Mouse (Mus musculus) embryonic facial prominence, embryonic 14.5 days (tissue): Measurements from ENCODE around the gene Gm266. TPM values are rescaled to one million over a fixed set of nuclear protein-coding genes. Genes with fewer than 3 reads are reported as not detected.
"Not testable (repeated sequence)": the region's sequence is repeated elsewhere in the genome, so short reads cannot be mapped to it uniquely, and the experiment has no call there.

ENCODE experiments used
- ATAC-seq: fragments of 200-750 bp; cut with Nextera tagmentation; 2 replicates; pipeline ENCODE4 v1.8.0; 2017; ENCODE audit warnings: low read depth, moderate number of reproducible peaks, moderate TSS enrichment
- DNase-seq: peaks from one replicate; pipeline ENCODE4 v3.0.0-alpha.2; 2015; ENCODE audit warnings: low spot score
- H3K27ac ChIP-seq: fragments of 300-500 bp; sonication (generic); replicated peaks from 2 replicates; pipeline ENCODE4 v1.5.1; 2014; ENCODE audit warnings: low read depth, mild to moderate bottlenecking, low read length, moderate library complexity
- H3K27me3 ChIP-seq: fragments of 300-500 bp; sonication (generic); replicated peaks from 2 replicates; pipeline ENCODE4 v1.6.1; 2014; ENCODE audit warnings: low read length; ENCODE audit not compliant: control insufficient read depth, insufficient read depth
- H3K36me3 ChIP-seq: fragments of 300-500 bp; sonication (generic); 2 replicates; pipeline ENCODE4 v1.6.1; 2014; ENCODE audit warnings: low read length, mixed read lengths; ENCODE audit not compliant: control insufficient read depth, insufficient read depth
- H3K4me1 ChIP-seq: fragments of 300-500 bp; sonication (generic); 2 replicates; pipeline ENCODE4 v1.6.1; 2014; ENCODE audit warnings: antibody characterized with exemption, low read length; ENCODE audit not compliant: control insufficient read depth, insufficient read depth
- H3K4me2 ChIP-seq: fragments of 300-500 bp; sonication (generic); 2 replicates; pipeline ENCODE4 v1.6.1; 2014; ENCODE audit warnings: low read depth, mild to moderate bottlenecking, low read length, moderate library complexity, mixed read lengths
- H3K4me3 ChIP-seq: fragments of 300-500 bp; sonication (generic); 2 replicates; pipeline ENCODE4 v1.5.1; 2014; ENCODE audit warnings: low read depth, mild to moderate bottlenecking, low read length
- H3K9ac ChIP-seq: fragments of 300-500 bp; sonication (generic); 2 replicates; pipeline ENCODE4 v1.6.1; 2014; ENCODE audit warnings: low read depth, mild to moderate bottlenecking, low read length, moderate library complexity, mixed read lengths
- H3K9me3 ChIP-seq: fragments of 300-500 bp; sonication (generic); 2 replicates; pipeline ENCODE4 v1.6.1; 2016; ENCODE audit warnings: low read length; ENCODE audit not compliant: control insufficient read depth
- whole genome bisulfite sequencing: fragments of 180-500 bp; shearing (Covaris S2); extraction: QIAGEN DNeasy Blood & Tissue Kit; methylation state at CpG from one replicate; pipeline ENCODE4 v1.1.7; 2014; 5-methylcytosine and 5-hydroxymethylcytosine counted together
- polyA plus RNA-seq: library from polyadenylated mRNA; unstranded; fragments of >200 nt; fragmentation: Nextera tagmentation; extraction: Ambion mirVana; gene quantifications from 2 replicates; pipeline ENCODE4 v1.2.1, GENCODE M21; 2014

Gene Gm266
- polyA plus RNA-seq, 1 experiment from 2014 or later, result 24.4 TPM

DNA sequence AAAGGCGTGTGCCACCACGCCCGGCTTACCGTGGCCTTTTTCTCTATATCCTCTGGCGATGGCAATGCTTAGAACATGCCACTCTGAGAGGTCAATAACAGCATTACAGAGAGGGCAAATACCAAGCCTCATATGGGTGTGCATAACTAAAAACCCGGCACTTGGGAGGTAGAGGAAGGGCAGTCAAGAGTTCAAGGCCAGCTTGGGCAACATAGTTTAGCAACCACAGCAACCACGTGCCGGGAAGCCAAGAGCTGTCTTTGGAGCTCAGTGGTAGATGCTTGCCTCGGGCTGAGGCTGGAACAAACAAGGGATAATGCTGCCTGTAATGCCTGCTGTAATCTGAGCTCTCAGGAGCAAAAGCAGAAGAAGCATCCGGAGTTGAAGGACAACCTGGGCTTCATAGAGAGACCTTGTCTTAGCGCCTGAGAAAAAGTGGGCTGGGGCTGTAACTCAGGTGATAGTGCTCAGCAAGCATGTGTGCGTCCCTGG, 27.0 kb upstream of the Gm266 start:
- Histone ChIP-seq H3K27ac (no peak overlapping the region), H3K36me3 (no peaks in the 10 kb centered on the region), H3K4me3 (no peak overlapping the region), H3K9me3 (no peaks in the 10 kb centered on the region), H3K9ac (no peak overlapping the region), H3K4me2 (no peak overlapping the region), H3K4me1 (no peaks in the 10 kb centered on the region), H3K27me3 (no peaks in the 10 kb centered on the region)
- WGBS, result 79% methylated on average over 12 of the region's 12 CpGs
- ATAC-seq (no peak), DNase-seq (no peak)

DNA sequence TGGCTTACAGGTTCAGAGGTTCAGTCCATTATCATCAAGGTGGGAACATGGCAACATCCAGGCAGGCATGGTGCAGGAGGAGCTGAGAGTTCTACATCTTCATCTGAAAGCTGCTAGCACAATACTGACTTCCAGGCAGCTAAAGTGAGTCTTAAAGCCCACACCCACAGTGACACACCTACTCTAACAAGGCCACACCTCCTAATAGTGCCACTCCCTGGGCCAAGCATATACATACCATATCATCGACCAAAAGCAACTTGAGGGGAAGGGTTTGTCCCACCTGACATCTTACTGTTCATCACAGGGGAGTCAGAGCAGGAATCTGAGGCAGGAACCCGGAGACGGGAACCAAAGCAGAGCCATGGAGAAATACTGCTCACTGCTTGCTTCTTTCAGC, 22.8 kb upstream of the Gm266 start:
- not testable (repeated sequence) for DNase-seq, H3K36me3 ChIP-seq, H3K4me3 ChIP-seq, H3K27me3 ChIP-seq, ATAC-seq, H3K4me2 ChIP-seq, H3K9me3 ChIP-seq, H3K4me1 ChIP-seq, H3K9ac ChIP-seq, H3K27ac ChIP-seq
- 69% methylated on average over 3 of the region's 3 CpGs for WGBS

DNA sequence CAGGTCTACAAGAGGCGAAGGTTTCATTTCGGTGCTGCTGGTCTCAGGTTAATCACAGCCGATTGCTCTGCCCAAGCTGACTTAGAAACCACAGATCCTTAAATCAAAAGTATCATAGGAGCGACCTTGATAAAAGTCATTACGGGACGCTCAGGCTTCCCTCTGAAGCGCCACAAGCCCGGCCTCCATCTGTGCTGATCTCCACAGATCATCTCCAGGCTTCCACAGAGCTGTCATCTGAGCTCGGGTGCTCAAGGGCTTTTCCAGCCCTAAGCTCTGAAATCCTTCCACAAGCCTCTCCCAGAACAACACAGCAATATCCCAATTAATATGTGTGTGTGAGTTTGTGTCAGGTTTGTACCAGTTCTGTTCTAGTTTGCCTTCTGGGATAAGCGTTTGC, 22.3 kb upstream of the Gm266 start:
- DNase-seq (no peak), ATAC-seq (no peak)
- 84% methylated on average over 10 of the region's 10 CpGs for WGBS

DNA sequence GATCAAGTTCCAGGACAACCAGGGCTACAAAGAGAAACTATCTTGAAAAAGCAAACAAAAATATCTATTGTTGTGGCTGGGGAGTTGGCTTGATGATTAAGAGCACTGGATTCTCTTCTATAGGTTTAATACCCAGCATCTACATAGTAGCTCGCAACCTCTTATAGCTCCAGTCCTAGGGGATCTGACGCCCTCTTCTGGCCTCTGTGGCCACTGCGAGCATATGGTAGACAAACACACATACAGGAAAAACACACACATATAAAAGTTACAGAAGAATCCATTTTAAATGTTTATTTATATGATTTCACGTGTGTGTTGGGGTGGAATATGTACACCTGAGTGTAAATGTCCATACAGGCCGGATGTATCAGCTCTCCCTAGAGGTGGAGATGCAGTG, 21.4 kb upstream of the Gm266 start:
- Histone ChIP-seq H3K4me2 (no peak overlapping the region), H3K27ac (no peak overlapping the region), H3K27me3 (no peaks in the 10 kb centered on the region), H3K36me3 (no peaks in the 10 kb centered on the region), H3K4me1 (no peaks in the 10 kb centered on the region), H3K9ac (no peak overlapping the region), H3K4me3 (no peak overlapping the region), H3K9me3 (0 out of 2 replicates have a peak, but pooled peaks cover 5% of the 10 kb centered on the region)
- ATAC-seq (no peak), DNase-seq (no peak)
- 62% methylated on average over 5 of the region's 5 CpGs for WGBS

More for the DNA sequence above, 22.3 kb upstream of the Gm266 start:
- H3K4me3 ChIP-seq, result no peak overlapping the region
- H3K27ac ChIP-seq, result no peak overlapping the region
- H3K9ac ChIP-seq, result no peak overlapping the region
- H3K9me3 ChIP-seq, result no peaks in the 10 kb centered on the region
- no peaks in the 10 kb centered on the region for H3K36me3 ChIP-seq
- H3K27me3 ChIP-seq, result no peaks in the 10 kb centered on the region
- no peaks in the 10 kb centered on the region for H3K4me1 ChIP-seq
- H3K4me2 ChIP-seq, result no peak overlapping the region

GRCm38 (mm10) chr12:111504904-111505303, 19.3 kb upstream of the Gm266 start:
- Histone ChIP-seq H3K27ac (no peak overlapping the region), H3K36me3 (no peaks in the 10 kb centered on the region), H3K4me3 (peak overlapping the region; percentile 27), H3K9me3 (0 out of 2 replicates have a peak, but pooled peaks cover 5% of the 10 kb centered on the region), H3K4me2 (peak overlapping the region; percentile 53), H3K9ac (peak overlapping the region; percentile 41), H3K27me3 (no peaks in the 10 kb centered on the region), H3K4me1 (no peaks in the 10 kb centered on the region)
- 4% methylated on average over 12 of the region's 12 CpGs for WGBS
- ATAC-seq (peak; percentile 84), DNase-seq (peak; percentile 92)

GRCm38 (mm10) chr12:111503571-111503970, 17.9 kb upstream of the Gm266 start:
- Histone ChIP-seq H3K4me2 (no peak overlapping the region), H3K4me1 (no peaks in the 10 kb centered on the region), H3K9ac (no peak overlapping the region), H3K4me3 (no peak overlapping the region), H3K27ac (no peak overlapping the region), H3K36me3 (no peaks in the 10 kb centered on the region), H3K27me3 (no peaks in the 10 kb centered on the region), H3K9me3 (0 out of 2 replicates have a peak, but pooled peaks cover 5% of the 10 kb centered on the region)
- DNase-seq, result no peak
- ATAC-seq, result no peak
- WGBS, result 71% methylated on average over 5 of the region's 5 CpGs

DNA sequence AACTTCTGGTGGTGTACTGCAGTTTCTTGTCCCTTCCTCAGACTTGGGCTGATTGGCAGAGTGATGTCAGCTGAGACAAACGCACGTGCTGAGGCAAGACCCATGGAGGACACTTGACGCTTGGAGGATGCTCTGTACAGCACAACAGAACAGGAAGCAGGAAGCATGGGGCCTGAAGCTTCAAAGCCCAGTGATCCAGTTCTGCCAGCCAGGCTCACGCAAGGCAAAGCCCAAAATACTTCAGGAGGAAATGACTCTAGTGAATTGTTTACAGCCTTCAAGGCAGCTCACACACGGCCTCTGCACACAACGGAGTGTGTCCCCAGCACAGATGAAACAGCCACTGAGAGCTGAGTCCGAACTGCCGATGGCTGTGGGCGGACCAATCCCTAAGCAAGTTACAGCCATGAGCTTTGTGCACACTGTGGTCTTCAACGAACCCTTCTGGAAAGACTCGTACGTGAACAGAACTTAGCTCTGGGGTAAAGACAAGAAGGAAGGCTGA, 17.5 kb upstream of the Gm266 start:
- Histone ChIP-seq H3K4me1 (no peaks in the 10 kb centered on the region), H3K9ac (no peak overlapping the region), H3K27ac (no peak overlapping the region), H3K36me3 (no peaks in the 10 kb centered on the region), H3K27me3 (no peaks in the 10 kb centered on the region), H3K4me3 (no peak overlapping the region), H3K4me2 (no peak overlapping the region), H3K9me3 (0 out of 2 replicates have a peak, but pooled peaks cover 5% of the 10 kb centered on the region)
- WGBS, result 82% methylated on average over 12 of the region's 12 CpGs
- no peak for DNase-seq
- no peak for ATAC-seq

DNA sequence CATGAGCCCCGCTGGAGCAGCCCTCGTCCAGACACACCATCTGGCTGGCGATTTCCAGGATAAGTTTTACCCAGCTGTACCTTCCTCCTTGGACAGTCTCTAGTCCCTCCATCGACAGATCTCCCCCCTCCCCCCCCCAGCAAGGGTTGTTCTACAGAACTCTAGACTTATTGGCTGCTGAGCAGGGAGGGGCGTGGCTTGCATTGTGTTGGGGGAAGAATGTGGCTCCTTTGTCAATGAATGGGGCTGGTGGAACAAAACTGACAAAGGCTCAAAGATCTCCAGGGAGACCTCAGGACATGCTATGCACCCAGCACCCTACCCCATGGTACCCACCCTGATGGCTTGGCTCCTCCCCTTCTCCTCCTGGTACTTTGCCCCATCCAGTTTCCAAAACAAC, 15.1 kb upstream of the Gm266 start:
- DNase-seq (no peak), ATAC-seq (0 out of 2 replicates have a peak, but pooled peaks have one; percentile 19)
- H3K4me1 ChIP-seq, result no peaks in the 10 kb centered on the region
- H3K9me3 ChIP-seq, result 0 out of 2 replicates have a peak, but pooled peaks cover 5% of the 10 kb centered on the region
- no peak overlapping the region for H3K9ac ChIP-seq
- H3K4me2 ChIP-seq, result no peak overlapping the region
- H3K27ac ChIP-seq, result no peak overlapping the region
- H3K27me3 ChIP-seq, result no peaks in the 10 kb centered on the region
- 29% methylated on average over 5 of the region's 5 CpGs for WGBS
- H3K36me3 ChIP-seq, result no peaks in the 10 kb centered on the region
- H3K4me3 ChIP-seq, result no peak overlapping the region

GRCm38 (mm10) chr12:111499617-111500016, 14.0 kb upstream of the Gm266 start:
- Histone ChIP-seq H3K27me3 (no peaks in the 10 kb centered on the region), H3K4me3 (no peak overlapping the region), H3K9me3 (0 out of 2 replicates have a peak, but pooled peaks cover 5% of the 10 kb centered on the region), H3K4me2 (no peak overlapping the region), H3K36me3 (no peaks in the 10 kb centered on the region), H3K9ac (no peak overlapping the region), H3K4me1 (no peaks in the 10 kb centered on the region), H3K27ac (no peak overlapping the region)
- ATAC-seq, result no peak
- DNase-seq, result no peak
- WGBS, result 66% methylated on average over 5 of the region's 5 CpGs
